Mouse (Mus musculus) bone marrow macrophage, adult 2 months (primary cell): ENCODE results near the gene Spint2.

Experiments
- CTCF ChIP-seq: IDR thresholded peaks from 2 replicates; pipeline ENCODE4 v1.5.1; 2012; ENCODE audit warnings: low read depth, mild to moderate bottlenecking, low read length, moderate library complexity
- POLR2A ChIP-seq: IDR thresholded peaks from 2 replicates; pipeline ENCODE4 v1.6.1; 2012; ENCODE audit warnings: mild to moderate bottlenecking, low read depth, low read length, borderline replicate concordance

DNA sequence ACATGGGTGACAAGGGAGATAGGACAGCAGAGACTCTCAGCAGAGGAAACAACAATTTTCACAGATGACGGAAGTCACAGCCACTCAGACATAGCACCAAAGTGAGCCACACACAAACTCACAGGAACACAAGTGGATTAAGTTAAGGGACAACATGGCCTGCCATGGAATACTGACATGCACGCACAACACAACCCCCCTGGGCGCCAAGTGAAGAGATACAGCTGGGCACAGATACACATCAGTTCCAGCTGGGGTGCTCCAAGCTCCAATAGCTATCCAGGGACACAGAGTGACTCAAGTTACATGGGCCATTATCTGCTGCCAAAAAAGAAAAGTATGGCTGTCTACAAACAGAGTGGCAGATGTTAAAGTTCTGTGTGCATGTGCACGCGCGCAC is 8.1 kb upstream of the Spint2 start:
- no peak for TF ChIP-seq CTCF
- TF ChIP-seq POLR2A = no peak
